Mouse (Mus musculus) forebrain, embryonic 14.5 days (tissue): Measurements from ENCODE around the gene Gm9745. TPM values are rescaled to one million over a fixed set of nuclear protein-coding genes. Genes with fewer than 3 reads are reported as not detected.
A peak's percentile ranks its signal among the peaks of the same experiment; 100 is the strongest.
"Not testable (repeated sequence)": the region's sequence is repeated elsewhere in the genome, so short reads cannot be mapped to it uniquely, and the experiment has no call there.

Experiments used
- ATAC-seq: fragments of 200-750 bp; cut with Nextera tagmentation; 2 replicates; pipeline ENCODE4 v1.8.0; 2017; ENCODE audit warnings: mild to moderate bottlenecking, moderate library complexity
- DNase-seq: peaks from one replicate; pipeline ENCODE4 v3.0.0-alpha.2; 2015; ENCODE audit warnings: low spot score
- H3K27ac ChIP-seq: fragments of 300-500 bp; sonication (generic); 2 replicates; pipeline ENCODE4 v1.5.1; 2014; ENCODE audit warnings: low read depth, mild to moderate bottlenecking, control low read depth, low read length, moderate library complexity
- H3K27me3 ChIP-seq: fragments of 300-500 bp; sonication (generic); replicated peaks from 2 replicates; pipeline ENCODE4 v1.6.1; 2014; ENCODE audit warnings: low read length, control low read depth, mixed read lengths; ENCODE audit not compliant: control insufficient read depth, insufficient read depth
- H3K36me3 ChIP-seq: fragments of 300-500 bp; sonication (generic); 2 replicates; pipeline ENCODE4 v1.6.1; 2014; ENCODE audit warnings: low read length, control low read depth; ENCODE audit not compliant: control insufficient read depth, insufficient read depth
- H3K4me1 ChIP-seq: fragments of 300-500 bp; sonication (generic); 2 replicates; pipeline ENCODE4 v1.6.1; 2014; ENCODE audit warnings: antibody characterized with exemption, low read length, control low read depth; ENCODE audit not compliant: control insufficient read depth, insufficient read depth
- H3K4me2 ChIP-seq: fragments of 300-500 bp; sonication (generic); 2 replicates; pipeline ENCODE4 v1.6.1; 2014; ENCODE audit warnings: mild to moderate bottlenecking, control low read depth, low read length
- H3K4me3 ChIP-seq: fragments of 300-500 bp; sonication (generic); 2 replicates; pipeline ENCODE4 v1.5.1; 2014; ENCODE audit warnings: low read depth, low read length, control low read depth
- H3K9ac ChIP-seq: fragments of 300-500 bp; sonication (generic); 2 replicates; pipeline ENCODE4 v1.6.1; 2014; ENCODE audit warnings: mild to moderate bottlenecking, low read length, control low read depth, moderate library complexity
- H3K9me3 ChIP-seq: fragments of 300-500 bp; sonication (generic); replicated peaks from 2 replicates; pipeline ENCODE4 v1.6.1; 2016; ENCODE audit warnings: low read length, control low read depth, mixed read lengths; ENCODE audit not compliant: control insufficient read depth
- WGBS: fragments of 180-500 bp; shearing (Covaris S2); extraction: QIAGEN DNeasy Blood & Tissue Kit; methylation state at CpG from one replicate; pipeline ENCODE4 v1.1.7; 2014; 5-methylcytosine and 5-hydroxymethylcytosine counted together
- polyA plus RNA-seq: library from polyadenylated mRNA; unstranded; fragments of >200 nt; fragmentation: Nextera tagmentation; extraction: Ambion mirVana; gene quantifications from 2 replicates; pipeline ENCODE4 v1.2.1, GENCODE M21; 2014

Gm9745 gene
- polyA plus RNA-seq = not detected in 2 replicates

- H3K4me3 ChIP-seq, H3K9me3 ChIP-seq, H3K4me2 ChIP-seq, DNase-seq, H3K9ac ChIP-seq, ATAC-seq, H3K36me3 ChIP-seq, H3K27me3 ChIP-seq, H3K27ac ChIP-seq, H3K4me1 ChIP-seq: not testable (repeated sequence)
Observed at GRCm38 (mm10) chr13:8948131-8948530, at the start of gene Gm9745. Gene Gm9745, minus strand, starts transcription at chr13:8948231.

DNA sequence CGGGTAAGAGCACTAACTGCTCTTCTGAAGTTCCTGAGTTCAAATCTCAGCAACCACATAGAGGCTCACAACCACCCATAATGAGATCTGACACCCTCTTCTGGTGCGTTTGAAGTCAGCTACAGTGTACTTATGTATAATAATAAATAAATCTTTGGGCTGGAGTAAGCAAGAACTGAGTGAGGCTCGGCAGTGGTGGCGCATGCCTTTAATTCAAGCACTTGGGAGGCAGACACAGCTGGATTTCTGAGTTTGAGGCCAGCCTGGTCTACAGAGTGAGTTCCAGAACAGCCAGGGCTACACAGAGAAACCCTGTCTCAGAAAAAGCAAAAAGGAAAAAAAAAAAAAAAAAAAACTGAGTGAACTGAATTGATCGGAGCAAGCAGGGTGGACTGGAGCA is 49.2 kb upstream of the Gm9745 start:
- H3K27ac ChIP-seq, H3K9me3 ChIP-seq, DNase-seq, H3K27me3 ChIP-seq, H3K36me3 ChIP-seq, H3K9ac ChIP-seq, ATAC-seq, H3K4me2 ChIP-seq, H3K4me3 ChIP-seq: not testable (repeated sequence)
- H3K4me1 ChIP-seq = peaks cover 10% of the 10 kb centered on the region; the same call in 1 of the 2 replicates
- 83% methylated on average over 5 of the region's 5 CpGs for WGBS

DNA sequence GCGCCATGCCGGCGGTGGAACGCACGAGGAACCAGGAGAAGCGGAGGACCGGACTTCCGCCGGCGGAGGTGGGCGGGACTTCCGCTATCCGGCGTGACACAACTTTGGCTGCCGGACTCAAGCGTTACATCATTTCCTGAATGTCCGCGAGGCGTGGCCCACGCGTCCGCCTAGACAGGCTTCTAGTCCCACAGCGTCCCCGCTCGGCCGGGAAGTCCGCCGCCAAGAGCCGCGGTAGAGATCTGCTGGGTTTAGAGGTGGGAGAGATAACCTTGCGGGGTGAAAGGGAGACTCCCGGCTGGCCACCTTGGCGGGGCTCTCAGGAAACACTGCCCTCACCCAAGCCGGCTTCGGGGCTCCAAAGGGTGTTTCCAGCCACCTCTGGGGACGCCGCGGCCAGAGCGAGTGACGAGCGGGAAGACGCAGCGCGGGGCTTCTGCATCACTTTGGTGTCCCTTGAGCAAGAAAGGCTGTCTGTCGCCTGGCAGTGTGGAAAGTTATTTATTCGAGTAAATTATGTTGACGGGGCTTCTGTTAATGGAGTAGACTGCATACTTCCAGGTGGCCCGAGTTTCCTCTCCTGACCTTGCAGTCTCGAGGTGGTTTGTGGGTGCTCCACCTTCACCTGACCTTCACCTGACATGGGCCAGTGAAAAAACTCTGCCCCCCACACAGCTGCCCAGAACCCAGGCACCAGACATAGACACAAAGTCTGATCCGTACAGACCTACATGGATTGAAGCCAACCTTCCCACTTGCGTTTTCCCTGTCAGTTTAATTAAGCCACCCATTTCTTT is 48.2 kb upstream of the Gm9745 start, which contains the start of gene Gtpbp4:
Gene Gtpbp4, minus strand, starts transcription at position 94 of the 797 bp plus-strand sequence.
- ATAC-seq (peak; percentile 98), DNase-seq (peak; percentile 99)
- H3K4me3 ChIP-seq = peak within 1 kb of the TSS; percentile 96
- peak within 1 kb of the TSS; percentile 89 for H3K4me2 ChIP-seq
- no peaks in the 10 kb centered on the region for H3K27me3 ChIP-seq
- H3K4me1 ChIP-seq = peaks cover 10% of the 10 kb centered on the region; the same call in 1 of the 2 replicates
- peaks cover 4% of the 10 kb centered on the region for H3K36me3 ChIP-seq
- H3K9ac ChIP-seq = peak within 1 kb of the TSS; percentile 88
- H3K9me3 ChIP-seq = no peaks in the 10 kb centered on the region
- H3K27ac ChIP-seq = peak within 1 kb of the TSS; percentile 52
- under 1% methylated on average over 51 of the region's 51 CpGs for WGBS

DNA sequence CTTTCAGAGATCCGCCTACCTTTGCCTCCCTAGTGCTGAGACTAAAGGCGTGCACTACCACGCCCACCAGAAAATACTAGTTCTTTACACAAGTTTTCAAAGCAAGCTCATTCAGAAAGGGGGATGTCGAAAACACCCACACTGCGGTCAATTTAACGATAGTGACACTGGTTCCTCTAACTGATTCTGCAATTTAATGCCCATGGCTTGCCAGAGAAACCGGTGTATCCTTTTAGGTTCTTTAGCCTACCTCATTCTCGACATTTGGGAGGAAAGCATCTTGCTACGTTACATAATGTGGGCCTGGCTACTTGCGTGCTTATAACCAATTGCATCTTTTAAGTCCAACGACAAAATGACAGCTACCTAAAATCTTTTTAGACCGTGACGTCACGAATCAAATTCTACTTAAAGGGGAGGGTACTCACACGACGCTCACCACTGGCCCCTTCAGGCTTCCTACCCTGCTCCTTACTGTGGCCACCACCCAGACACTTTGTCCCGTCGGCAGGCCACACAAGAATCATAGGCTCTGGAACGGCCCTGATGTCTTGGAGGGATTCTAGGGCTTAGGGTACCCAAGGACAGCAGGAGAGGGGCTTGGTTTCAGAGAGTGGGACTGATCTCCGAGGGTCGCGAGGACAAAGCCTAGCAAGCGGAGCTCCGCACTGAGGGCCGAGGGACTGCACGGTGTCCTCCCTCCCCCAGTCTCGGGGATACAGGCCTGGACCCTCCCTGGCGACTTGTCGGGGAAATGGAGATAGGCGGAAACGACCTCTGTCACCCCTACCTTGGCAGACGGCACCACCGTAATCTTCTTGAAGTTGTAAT is 47.3 kb upstream of the Gm9745 start:
- H3K4me2 ChIP-seq = peak overlapping the region; percentile 89
- peak; percentile 46 for DNase-seq
- WGBS = 2% methylated on average over 33 of the region's 33 CpGs
- peaks cover 10% of the 10 kb centered on the region for H3K36me3 ChIP-seq
- H3K9ac ChIP-seq = peak overlapping the region; percentile 88
- peak; percentile 80 for ATAC-seq
- H3K27me3 ChIP-seq = no peaks in the 10 kb centered on the region
- no peaks in the 10 kb centered on the region for H3K9me3 ChIP-seq
- H3K4me1 ChIP-seq = peaks cover 10% of the 10 kb centered on the region; the same call in 1 of the 2 replicates
- H3K4me3 ChIP-seq = peak overlapping the region; percentile 96
- peak overlapping the region; percentile 52; the same call in 1 of the 2 replicates for H3K27ac ChIP-seq

GRCm38 (mm10) chr13:8992231-8992630 is 44.2 kb upstream of the Gm9745 start:
- Histone ChIP-seq H3K4me1 (peaks cover 10% of the 10 kb centered on the region; the same call in 1 of the 2 replicates), H3K4me2 (no peak overlapping the region), H3K27ac (no peak overlapping the region), H3K36me3 (peaks cover 40% of the 10 kb centered on the region), H3K9ac (no peak overlapping the region), H3K9me3 (no peaks in the 10 kb centered on the region), H3K4me3 (no peak overlapping the region), H3K27me3 (no peaks in the 10 kb centered on the region)
- ATAC-seq (no peak), DNase-seq (no peak)
- 94% methylated on average over 6 of the region's 6 CpGs for WGBS

DNA sequence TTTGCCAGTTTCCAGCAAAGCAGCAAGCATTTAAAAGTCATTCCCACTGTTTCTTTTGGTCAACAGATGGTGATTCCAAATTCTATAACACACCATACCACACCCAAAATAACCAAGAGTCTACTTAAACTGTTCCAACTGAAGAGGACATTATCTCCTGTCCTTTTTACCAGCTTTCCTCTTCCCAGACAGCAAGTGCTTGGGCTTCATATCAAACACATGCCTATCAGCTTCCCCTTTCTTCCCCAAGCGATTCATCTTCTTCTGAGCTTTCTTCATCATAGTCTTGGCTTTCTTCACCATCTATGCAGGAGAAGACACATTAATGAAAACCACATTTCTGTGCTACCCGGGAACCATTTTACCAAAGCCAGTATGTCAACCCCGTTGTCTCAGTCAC is 24.9 kb upstream of the Gm9745 start:
- 92% methylated on average over 3 of the region's 3 CpGs for WGBS
- Histone ChIP-seq H3K4me1 (no peaks in the 10 kb centered on the region), H3K4me2 (no peak overlapping the region), H3K36me3 (peaks cover 89% of the 10 kb centered on the region), H3K9ac (no peak overlapping the region), H3K27ac (no peak overlapping the region), H3K4me3 (no peak overlapping the region), H3K9me3 (no peaks in the 10 kb centered on the region), H3K27me3 (no peaks in the 10 kb centered on the region)
- DNase-seq (no peak), ATAC-seq (no peak)

GRCm38 (mm10) chr13:8972369-8972768 is 24.3 kb upstream of the Gm9745 start:
- no peak for DNase-seq
- no peak overlapping the region for H3K4me3 ChIP-seq
- no peak overlapping the region for H3K4me2 ChIP-seq
- H3K36me3 ChIP-seq = peaks cover 87% of the 10 kb centered on the region
- no peaks in the 10 kb centered on the region for H3K27me3 ChIP-seq
- no peaks in the 10 kb centered on the region for H3K4me1 ChIP-seq
- no peak for ATAC-seq
- H3K9ac ChIP-seq = no peak overlapping the region
- H3K27ac ChIP-seq = no peak overlapping the region
- no peaks in the 10 kb centered on the region for H3K9me3 ChIP-seq

DNA sequence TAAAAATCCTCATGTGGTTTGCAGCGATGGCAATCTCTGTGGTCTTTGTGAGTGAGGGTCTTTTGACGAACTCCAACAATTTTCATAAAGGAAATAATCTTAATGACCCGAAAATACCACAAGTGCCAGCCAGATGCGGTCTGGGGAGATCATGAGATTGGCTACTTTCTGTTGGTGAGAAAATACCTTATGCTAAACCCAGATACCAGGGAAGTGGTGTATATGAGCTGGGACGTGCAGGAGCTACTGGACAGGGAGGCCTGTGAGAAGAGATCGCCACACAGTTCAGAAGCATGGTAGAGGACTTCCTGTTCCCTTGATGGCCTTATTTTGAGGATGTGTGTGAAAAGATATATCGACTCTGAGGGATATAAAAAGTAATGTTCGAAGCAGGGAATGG is 19.7 kb upstream of the Gm9745 start:
- no peaks in the 10 kb centered on the region for H3K4me1 ChIP-seq
- DNase-seq (no peak), ATAC-seq (no peak)
- no peaks in the 10 kb centered on the region for H3K9me3 ChIP-seq
- WGBS = 95% methylated on average over 8 of the region's 8 CpGs
- no peak overlapping the region for H3K4me3 ChIP-seq
- H3K4me2 ChIP-seq = no peak overlapping the region
- no peak overlapping the region for H3K9ac ChIP-seq
- H3K36me3 ChIP-seq = peaks cover 43% of the 10 kb centered on the region
- no peaks in the 10 kb centered on the region for H3K27me3 ChIP-seq
- no peak overlapping the region for H3K27ac ChIP-seq
